Mouse (Mus musculus): ENCODE data around the gene Zfp668.
"Not testable (repeated sequence)": the region's sequence is repeated elsewhere in the genome, so short reads cannot be mapped to it uniquely, and the experiment has no call there.

The Zfp668 gene

GRCm38 (mm10) chr7:127840886-127841285 lies 35.7 kb downstream of the Zfp668 start:
- DNase-seq: peak; percentile 44

GRCm38 (mm10) chr7:127840031-127840430 lies 36.6 kb downstream of the Zfp668 start:
- not testable (repeated sequence) for DNase-seq

DNA sequence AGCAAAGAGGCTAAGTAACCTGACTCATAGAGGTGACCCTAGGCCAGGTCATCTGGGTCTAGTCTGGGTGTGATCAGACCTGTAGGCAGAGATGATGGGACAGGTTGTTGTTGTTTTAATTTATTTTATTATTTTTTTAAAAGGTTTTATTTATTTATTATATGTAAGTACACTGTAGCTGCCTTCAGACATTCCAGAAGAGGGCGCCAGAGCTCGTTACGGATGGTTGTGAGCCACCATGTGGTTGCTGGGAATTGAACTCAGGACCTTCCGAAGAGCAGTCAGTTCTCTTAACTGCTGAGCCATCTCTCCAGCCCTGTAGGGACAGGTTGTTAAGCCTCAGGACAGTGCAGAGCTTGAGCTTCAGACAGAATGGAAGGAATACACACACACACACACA lies 38.8 kb downstream of the Zfp668 start:
- not testable (repeated sequence) for DNase-seq

GRCm38 (mm10) chr7:127837473-127837872 lies 39.2 kb downstream of the Zfp668 start:
- DNase-seq: no peak

GRCm38 (mm10) chr7:127835550-127835949 lies 41.1 kb downstream of the Zfp668 start:
- no peak for DNase-seq

DNA sequence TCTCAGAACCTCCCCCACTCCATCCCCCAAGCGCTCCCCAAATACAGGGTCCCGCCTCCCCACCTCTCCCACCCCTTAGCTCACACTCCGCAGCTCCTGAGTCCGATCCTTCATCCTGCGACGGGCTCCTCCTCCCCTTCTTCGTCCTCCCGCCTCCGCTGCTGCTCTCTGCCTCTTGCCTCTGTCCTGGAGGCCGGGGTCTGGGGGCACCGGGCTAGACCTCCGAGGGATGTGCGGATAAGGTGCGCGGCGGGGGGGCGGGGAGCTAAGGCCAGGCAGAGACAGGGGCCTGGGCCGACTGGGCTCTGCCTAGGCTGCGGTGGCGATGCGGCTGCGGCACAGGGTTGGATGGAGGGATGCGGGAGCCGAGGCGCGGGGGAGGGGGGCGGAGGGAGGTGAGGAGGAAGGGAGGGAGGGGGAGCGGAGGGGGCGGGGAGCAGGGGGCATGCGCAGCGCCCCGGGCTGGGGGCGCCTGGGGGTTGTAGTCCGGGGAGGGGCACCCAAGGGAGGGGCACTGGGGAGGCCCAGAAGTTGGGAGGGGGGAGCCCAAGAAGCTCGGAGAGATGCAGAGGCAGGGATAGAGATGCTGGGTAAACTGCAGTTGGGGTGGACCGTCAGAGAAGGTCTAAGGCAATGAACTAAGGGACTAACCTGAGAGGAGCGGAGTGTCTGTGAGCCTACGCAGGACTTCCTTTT lies 52.3 kb downstream of the Zfp668 start, which contains the start of the genes Stx4a and Stx1b:
TSS of gene Stx4a (plus strand) at position 119 of the 696 bp plus-strand sequence.
TSS of gene Stx1b (minus strand) at position 374 of the 696 bp plus-strand sequence.
- DNase-seq: peak; percentile 38

GRCm38 (mm10) chr7:127823236-127824171 lies 53.1 kb downstream of the Zfp668 start:
- DNase-seq: peak; percentile 2

DNA sequence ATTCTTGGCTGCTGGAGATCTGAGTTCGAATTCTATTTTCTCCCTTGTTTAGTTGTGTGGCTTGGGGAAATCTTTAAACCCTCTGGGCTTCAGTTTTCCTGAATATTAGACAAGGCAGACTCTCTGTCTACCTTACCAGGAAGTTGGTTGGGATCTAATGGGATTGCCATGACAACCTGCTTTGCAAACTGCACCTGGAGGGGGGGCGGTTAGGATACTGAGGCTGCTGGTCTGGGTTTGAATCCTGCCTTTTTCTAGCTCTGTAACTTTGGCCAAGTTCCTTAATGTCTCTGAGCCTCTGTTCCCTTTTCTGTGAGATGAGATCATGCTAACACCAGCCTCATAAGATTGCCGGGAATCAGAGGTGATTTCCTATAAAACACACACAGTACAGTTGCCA lies 54.1 kb downstream of the Zfp668 start:
- no peak for DNase-seq

DNA sequence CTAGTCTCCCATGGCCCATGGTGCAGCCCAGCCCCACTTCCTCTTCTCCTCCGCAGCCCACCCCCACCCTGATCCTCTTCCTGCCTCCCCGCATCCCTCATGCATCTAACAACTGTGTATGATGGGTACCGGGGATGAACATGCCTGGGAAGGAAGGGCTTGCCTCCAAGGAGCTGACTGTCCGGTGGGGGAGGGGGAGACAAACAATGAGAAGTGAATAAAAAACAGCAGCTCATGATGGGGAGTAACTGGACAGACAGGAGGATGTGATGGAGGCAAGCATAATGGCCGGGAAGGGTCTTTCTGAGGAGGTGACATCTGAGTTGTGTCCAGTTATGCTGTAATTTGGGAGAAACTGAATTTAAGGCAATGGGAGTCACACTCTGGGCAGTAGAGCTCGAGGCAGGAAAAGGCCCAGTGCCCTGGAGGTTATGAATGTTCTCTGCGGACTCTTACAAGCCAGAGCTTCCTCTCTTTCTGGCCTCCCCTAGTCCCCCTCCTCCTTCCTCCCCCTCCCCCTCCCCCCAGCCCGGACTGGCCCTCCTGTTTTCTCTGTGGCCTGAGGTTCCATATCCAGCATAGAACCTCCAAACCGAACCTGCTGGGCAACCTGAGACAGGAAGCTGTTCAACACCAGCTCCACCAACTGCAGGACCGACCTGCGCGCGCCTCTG lies 55.7 kb downstream of the Zfp668 start:
- DNase-seq: no peak

DNA sequence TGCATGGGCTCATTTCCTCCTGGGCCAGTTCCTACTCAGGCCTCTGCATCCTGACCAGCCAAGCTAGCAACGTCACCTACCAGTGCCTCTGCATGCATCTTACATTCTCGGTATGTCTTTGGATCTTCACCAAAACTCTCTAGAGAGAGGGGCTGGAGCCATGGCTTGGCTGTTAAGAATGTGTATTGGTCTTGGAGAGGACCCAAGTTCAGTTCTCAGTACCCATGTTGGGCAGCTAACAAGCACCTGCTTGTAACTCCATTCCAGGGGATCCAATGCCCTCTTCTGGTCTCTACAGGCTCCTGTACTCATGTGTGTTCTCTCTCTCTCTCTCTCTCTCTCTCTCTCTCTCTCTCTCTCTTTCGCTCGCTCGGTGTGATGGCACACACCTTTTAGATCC lies 58.9 kb downstream of the Zfp668 start:
- no peak for DNase-seq

DNA sequence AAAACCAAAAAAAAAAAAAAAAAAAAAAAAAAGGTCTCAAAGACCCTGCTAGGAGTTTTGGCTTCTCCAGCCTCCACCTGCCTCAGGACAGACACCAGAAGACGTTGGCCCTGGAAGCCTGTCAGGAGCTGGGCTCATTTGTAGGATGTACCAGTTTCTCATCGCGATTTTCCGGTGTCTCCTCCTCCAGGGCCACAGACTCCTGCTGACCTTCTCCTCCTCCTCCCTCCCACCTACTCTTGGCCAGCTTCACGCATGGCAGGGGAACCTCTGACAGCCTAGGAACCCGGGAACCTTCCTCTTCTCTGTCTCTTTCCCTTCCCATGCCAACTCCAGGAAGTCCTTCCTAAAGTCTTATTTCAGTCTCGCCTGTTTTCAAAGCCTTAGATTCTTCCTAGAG lies 59.6 kb downstream of the Zfp668 start:
- no peak for DNase-seq

DNA sequence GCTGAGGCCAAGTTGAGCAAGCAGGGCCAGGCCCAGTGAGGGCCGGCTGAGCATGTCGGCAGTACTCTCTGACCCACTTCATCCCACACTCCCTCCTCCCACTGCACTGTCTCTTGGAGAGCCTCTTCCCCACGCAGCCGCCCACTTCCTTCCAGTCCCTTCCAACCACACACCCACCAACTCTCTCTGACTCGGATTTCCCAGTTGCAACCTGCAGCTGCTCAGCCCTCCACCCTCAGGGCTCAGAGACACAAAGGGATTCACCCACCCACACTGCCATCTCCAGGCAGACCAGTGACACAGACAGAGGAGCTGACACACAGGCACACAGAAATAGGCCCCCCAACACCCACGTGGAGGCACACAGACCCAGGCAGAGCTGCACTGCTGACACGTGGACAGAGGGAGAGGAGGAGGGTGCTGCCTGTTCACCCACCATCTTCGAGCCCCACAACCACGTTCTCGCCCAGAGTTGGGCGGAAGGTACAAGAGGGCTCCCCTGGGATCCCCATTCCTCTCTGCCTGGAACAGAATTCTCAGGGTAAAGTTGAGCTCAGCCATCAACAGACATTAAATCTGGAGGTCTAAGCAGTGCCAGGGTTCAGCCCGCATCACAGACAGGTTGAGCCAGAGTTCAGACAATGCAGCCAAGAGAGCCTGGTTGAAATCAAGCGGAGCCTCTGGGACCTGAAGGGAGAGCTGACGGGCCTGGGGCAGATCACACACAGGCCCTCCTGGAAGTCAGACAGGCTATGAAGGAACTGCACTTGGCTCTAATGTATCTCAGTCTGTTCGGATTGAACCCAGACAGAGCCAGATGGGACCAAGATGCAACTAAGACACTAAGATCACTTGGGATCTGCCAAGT lies 60.4 kb downstream of the Zfp668 start:
- DNase-seq: peak; percentile 49

- no peak for DNase-seq
These were observed 61.4 kb downstream of the Zfp668 start for GRCm38 (mm10) chr7:127815116-127815665.

- DNase-seq: no peak
These were observed 62.2 kb downstream of the Zfp668 start for GRCm38 (mm10) chr7:127814241-127814921.

- DNase-seq: no peak
These were observed 62.8 kb downstream of the Zfp668 start for GRCm38 (mm10) chr7:127813821-127814220.

Data from liver (tissue).